Comparison of ENCODE assay signal across 24 mouse cellular contexts in the genomic region with DNA sequence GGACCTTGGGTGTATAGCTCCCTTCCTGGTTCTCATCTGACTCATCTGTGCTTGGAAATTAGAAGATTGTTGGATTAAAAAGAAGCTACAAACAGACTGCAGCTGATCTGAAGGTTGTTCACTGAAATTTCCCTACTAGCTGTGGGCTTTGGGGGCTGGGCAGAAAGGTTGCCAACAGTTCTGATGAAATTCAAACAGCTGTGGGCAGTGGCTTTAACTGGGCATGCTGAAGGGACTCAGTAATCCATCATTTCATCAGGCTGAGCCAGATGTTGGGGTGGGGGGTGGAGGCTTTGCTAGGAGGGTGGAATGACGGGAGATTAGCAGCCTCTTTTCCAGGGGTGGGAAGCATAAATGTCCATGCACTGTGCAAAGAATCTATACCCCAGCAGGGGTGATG. TPM values are rescaled to one million over a fixed set of nuclear protein-coding genes. Genes with fewer than 3 reads are reported as not detected.
DNase-seq lines count a peak whose midpoint lies in the region; ATAC-seq and TF ChIP-seq lines count a peak whose summit lies in the region.
"Had no signal": no experiment of that assay in that cellular context is flagged by ENCODE, and none has a peak within 500 bp of the region (broad histone marks: within the 10 kb centered on the region; RNA-seq: fewer than 3 reads in every experiment).

No protein-coding gene starts in this region.

- no peaks in the 10 kb centered on the region for H3K27me3 ChIP-seq in embryonic facial prominence, embryonic 14.5 days (replicated peaks; ENCODE audit: control insufficient read depth, insufficient read depth, low read length)
- H3K27me3 ChIP-seq in embryonic facial prominence, embryonic 10.5 days (replicated peaks; ENCODE audit: low read depth, poor library complexity, severe bottlenecking), result no peaks in the 10 kb centered on the region
- H3K27me3 ChIP-seq in midbrain, embryonic 11.5 days (ENCODE audit: control insufficient read depth, insufficient read depth, low read length), result no peaks in the 10 kb centered on the region
- no peaks in the 10 kb centered on the region for H3K27me3 ChIP-seq in midbrain, embryonic 15.5 days (replicated peaks)
- peaks cover 13% of the 10 kb centered on the region for H3K27me3 ChIP-seq in myocyte (ENCODE audit: control insufficient read depth, insufficient read depth, insufficient read length)
- H3K27me3 ChIP-seq: heart, embryonic 15.5 days had no signal

- 25% methylated on average over 1 of the region's 1 CpGs for WGBS in embryonic facial prominence, embryonic 14.5 days
- WGBS in embryonic facial prominence, embryonic 10.5 days, result 56% methylated on average over 1 of the region's 1 CpGs
- WGBS in midbrain, embryonic 11.5 days, result 71% methylated on average over 1 of the region's 1 CpGs
- WGBS in midbrain, embryonic 15.5 days, result 36% methylated on average over 1 of the region's 1 CpGs

- no peak overlapping the region for H3K9ac ChIP-seq in embryonic facial prominence, embryonic 14.5 days (ENCODE audit: low read depth, low read length)
- H3K9ac ChIP-seq in midbrain, embryonic 11.5 days (ENCODE audit: low read length), result no peak overlapping the region
- H3K9ac ChIP-seq in midbrain, embryonic 15.5 days, result no peak overlapping the region
- H3K9ac ChIP-seq: heart, embryonic 15.5 days; hindbrain, embryonic 14.5 days had no signal

- no peaks in the 10 kb centered on the region for H3K4me1 ChIP-seq in embryonic facial prominence, embryonic 14.5 days (ENCODE audit: control insufficient read depth, insufficient read depth, low read length)
- no peaks in the 10 kb centered on the region for H3K4me1 ChIP-seq in embryonic facial prominence, embryonic 10.5 days
- no peaks in the 10 kb centered on the region for H3K4me1 ChIP-seq in midbrain, embryonic 11.5 days (ENCODE audit: control insufficient read depth, insufficient read depth, low read length)
- no peaks in the 10 kb centered on the region for H3K4me1 ChIP-seq in midbrain, embryonic 15.5 days
- H3K4me1 ChIP-seq in embryonic fibroblast, embryonic 13.5 days (ENCODE audit: control insufficient read depth, insufficient read depth, low read length), result peaks cover 11% of the 10 kb centered on the region
- H3K4me1 ChIP-seq: forebrain, embryonic 10.5 days had no signal

- peak; percentile 10 for DNase-seq in embryonic facial prominence, embryonic 14.5 days (ENCODE audit: low spot score)
- no peak for DNase-seq in embryonic facial prominence, embryonic 10.5 days (ENCODE audit: low spot score)
- DNase-seq in midbrain, embryonic 11.5 days (ENCODE audit: low spot score, missing footprints), result peak; percentile 49
- no peak for DNase-seq in urinary bladder, postnatal 36 days (ENCODE audit: low spot score in 2 of 2)
- DNase-seq: adrenal gland, adult 8-10 months; adrenal gland, postnatal 36 days; cerebellum, adult 2 months; cerebellum, postnatal 10 days; gastrocnemius, postnatal 10 days; heart, adult 18-20 months; heart, postnatal 14 days had no signal

- no peak for ATAC-seq in embryonic facial prominence, embryonic 14.5 days (ENCODE audit: low read depth)
- ATAC-seq in midbrain, embryonic 11.5 days (ENCODE audit: low FRiP score), result no peak
- no peak for ATAC-seq in midbrain, embryonic 15.5 days (replicated peaks)
- ATAC-seq in erythroid progenitor cell, adult 5-6 weeks (replicated peaks; ENCODE audit: low FRiP score, poor library complexity, severe bottlenecking), result no peak
- ATAC-seq: forebrain, embryonic 14.5 days; inflammation-experienced regulatory T-cells, adult 6 months; intestine, postnatal 0 days had no signal

- no peak overlapping the region for H3K4me3 ChIP-seq in embryonic facial prominence, embryonic 14.5 days (ENCODE audit: low read depth, low read length)
- no peak overlapping the region for H3K4me3 ChIP-seq in embryonic facial prominence, embryonic 10.5 days
- no peak overlapping the region for H3K4me3 ChIP-seq in midbrain, embryonic 11.5 days (ENCODE audit: low read depth, low read length)
- no peak overlapping the region for H3K4me3 ChIP-seq in midbrain, embryonic 15.5 days
- H3K4me3 ChIP-seq in embryonic fibroblast, embryonic 13.5 days (ENCODE audit: insufficient read depth, low read length), result no peak overlapping the region
- no peak overlapping the region for H3K4me3 ChIP-seq in myocyte
- H3K4me3 ChIP-seq: forebrain, embryonic 10.5 days; heart, embryonic 10.5 days; heart, embryonic 15.5 days had no signal

- no peak overlapping the region for H3K4me2 ChIP-seq in embryonic facial prominence, embryonic 14.5 days (ENCODE audit: low read depth, low read length)
- no peak overlapping the region for H3K4me2 ChIP-seq in midbrain, embryonic 11.5 days
- H3K4me2 ChIP-seq in midbrain, embryonic 15.5 days, result no peak overlapping the region
- peak overlapping the region; percentile 32 for H3K4me2 ChIP-seq in myocyte (ENCODE audit: low read depth)
- H3K4me2 ChIP-seq: heart, embryonic 15.5 days; hindbrain, embryonic 14.5 days had no signal

- no peak overlapping the region for H3K27ac ChIP-seq in embryonic facial prominence, embryonic 14.5 days (replicated peaks; ENCODE audit: low read depth, low read length)
- H3K27ac ChIP-seq in embryonic facial prominence, embryonic 10.5 days (replicated peaks), result no peak overlapping the region
- H3K27ac ChIP-seq in midbrain, embryonic 11.5 days (ENCODE audit: low read depth, low read length), result no peak overlapping the region
- no peak overlapping the region for H3K27ac ChIP-seq in midbrain, embryonic 15.5 days
- peak overlapping the region; percentile 44 for H3K27ac ChIP-seq in embryonic fibroblast, embryonic 13.5 days (ENCODE audit: insufficient read depth, low read length)
- H3K27ac ChIP-seq: forebrain, embryonic 10.5 days; heart, embryonic 10.5 days; heart, embryonic 15.5 days; hindbrain, embryonic 14.5 days had no signal

- H3K9me3 ChIP-seq in embryonic facial prominence, embryonic 14.5 days (ENCODE audit: control insufficient read depth, low read length), result no peaks in the 10 kb centered on the region
- no peaks in the 10 kb centered on the region for H3K9me3 ChIP-seq in embryonic facial prominence, embryonic 10.5 days
- H3K9me3 ChIP-seq in midbrain, embryonic 11.5 days (ENCODE audit: control insufficient read depth, low read length), result no peaks in the 10 kb centered on the region
- H3K9me3 ChIP-seq in midbrain, embryonic 15.5 days, result no peaks in the 10 kb centered on the region
- H3K9me3 ChIP-seq: forebrain, embryonic 10.5 days; heart, embryonic 10.5 days; heart, embryonic 15.5 days had no signal

- no peak for TF ChIP-seq CTCF in embryonic fibroblast, embryonic 13.5 days (IDR thresholded peaks at IDR 0.05; ENCODE audit: borderline replicate concordance, insufficient read depth, low read length)

- no peaks in the 10 kb centered on the region for H3K36me3 ChIP-seq in embryonic facial prominence, embryonic 14.5 days (ENCODE audit: control insufficient read depth, insufficient read depth, low read length)
- H3K36me3 ChIP-seq in embryonic facial prominence, embryonic 10.5 days (replicated peaks), result no peaks in the 10 kb centered on the region
- H3K36me3 ChIP-seq in midbrain, embryonic 11.5 days (ENCODE audit: control insufficient read depth, insufficient read depth, low read length), result no peaks in the 10 kb centered on the region
- H3K36me3 ChIP-seq in midbrain, embryonic 15.5 days (replicated peaks), result no peaks in the 10 kb centered on the region
- no peaks in the 10 kb centered on the region for H3K36me3 ChIP-seq in myocyte (ENCODE audit: control insufficient read depth, insufficient read depth)
- H3K36me3 ChIP-seq: forebrain, embryonic 10.5 days; heart, embryonic 10.5 days; heart, embryonic 15.5 days had no signal

- no peak for TF ChIP-seq POLR2A in embryonic fibroblast, embryonic 13.5 days (IDR thresholded peaks at IDR 0.05; ENCODE audit: low read depth, low read length)
- TF ChIP-seq POLR2A in myocyte (IDR thresholded peaks at IDR 0.05; ENCODE audit: insufficient read length, low read depth), result no peak

- no peak overlapping the region for H3ac ChIP-seq in myocyte (ENCODE audit: control insufficient read depth, insufficient read length)

- H3K79me2 ChIP-seq in myocyte (ENCODE audit: control insufficient read depth, insufficient read depth), result no peaks in the 10 kb centered on the region

RNA-seq across cellular contexts. Expression of a gene that starts 37.7 kb away (rescaled TPM):
- polyA plus RNA-seq in embryonic facial prominence, embryonic 14.5 days (2014; fragmentation: Nextera tagmentation; extraction: Ambion mirVana), result 3.4 and 3.7 TPM in 2 replicates
- 1.3 and 2.3 TPM in 2 replicates for polyA plus RNA-seq in embryonic facial prominence, embryonic 10.5 days (2016; fragmentation: Nextera tagmentation; extraction: Ambion mirVana)
- polyA plus RNA-seq in midbrain, embryonic 11.5 days (2014; fragmentation: Nextera tagmentation; extraction: Ambion mirVana), result 0.44 and 0.97 TPM in 2 replicates
- polyA plus RNA-seq in midbrain, embryonic 15.5 days (2015; fragmentation: Nextera tagmentation; extraction: Ambion mirVana), result 0.59 and 0.93 TPM in 2 replicates
- 4.7 and 6.3 TPM in 2 replicates for polyA plus RNA-seq in embryonic fibroblast, embryonic 13.5 days (2011; ENCODE audit: insufficient read length, low read depth, missing spikeins)
- polyA plus RNA-seq in myocyte (2012; fragmentation: generic; extraction: Trizol), result 0.58 TPM
- not detected in 2 replicates for total RNA-seq in erythroid progenitor cell, adult 5-6 weeks (2015; ENCODE audit: low replicate concordance)
- total RNA-seq in erythroid progenitor cell, adult 5-6 weeks (2017; ENCODE audit: low replicate concordance), result not detected in 2 replicates
- total RNA-seq: hematopoietic stem cell, adult 5-6 weeks had no signal

RNA-seq across cellular contexts. Expression of a gene that starts 38.5 kb away (rescaled TPM):
- polyA plus RNA-seq in embryonic facial prominence, embryonic 14.5 days (2014; fragmentation: Nextera tagmentation; extraction: Ambion mirVana), result 0.24 and 0.68 TPM in 2 replicates
- 0.04 and 0.10 TPM in 2 replicates for polyA plus RNA-seq in embryonic facial prominence, embryonic 10.5 days (2016; fragmentation: Nextera tagmentation; extraction: Ambion mirVana)
- not detected in 2 replicates for polyA plus RNA-seq in midbrain, embryonic 11.5 days (2014; fragmentation: Nextera tagmentation; extraction: Ambion mirVana)
- polyA plus RNA-seq in midbrain, embryonic 15.5 days (2015; fragmentation: Nextera tagmentation; extraction: Ambion mirVana), result 0.05 and 0.10 TPM in 2 replicates
- polyA plus RNA-seq in embryonic fibroblast, embryonic 13.5 days (2011; ENCODE audit: insufficient read length, low read depth, missing spikeins), result 0.12 and 0.32 TPM in 2 replicates
- not detected for polyA plus RNA-seq in myocyte (2012; fragmentation: generic; extraction: Trizol)
- not detected in 2 replicates for total RNA-seq in erythroid progenitor cell, adult 5-6 weeks (2015; ENCODE audit: low replicate concordance)
- not detected in 2 replicates for total RNA-seq in erythroid progenitor cell, adult 5-6 weeks (2017; ENCODE audit: low replicate concordance)
- total RNA-seq: hematopoietic stem cell, adult 5-6 weeks had no signal
- polyA plus RNA-seq: embryonic facial prominence, embryonic 11.5 days; forebrain, embryonic 10.5 days had no signal

RNA-seq across cellular contexts. Expression of a gene that starts 45.0 kb away (rescaled TPM):
- 183 and 198 TPM in 2 replicates for polyA plus RNA-seq in embryonic facial prominence, embryonic 14.5 days (2014; fragmentation: Nextera tagmentation; extraction: Ambion mirVana)
- polyA plus RNA-seq in embryonic facial prominence, embryonic 10.5 days (2016; fragmentation: Nextera tagmentation; extraction: Ambion mirVana), result 120 and 121 TPM in 2 replicates
- polyA plus RNA-seq in midbrain, embryonic 11.5 days (2014; fragmentation: Nextera tagmentation; extraction: Ambion mirVana), result 78.2 and 82.0 TPM in 2 replicates
- polyA plus RNA-seq in midbrain, embryonic 15.5 days (2015; fragmentation: Nextera tagmentation; extraction: Ambion mirVana), result 43.8 and 46.0 TPM in 2 replicates
- 439 and 560 TPM in 2 replicates for polyA plus RNA-seq in embryonic fibroblast, embryonic 13.5 days (2011; ENCODE audit: insufficient read length, low read depth, missing spikeins)
- 474 TPM for polyA plus RNA-seq in myocyte (2012; fragmentation: generic; extraction: Trizol)
- not detected in 2 replicates for total RNA-seq in erythroid progenitor cell, adult 5-6 weeks (2015; ENCODE audit: low replicate concordance)
- total RNA-seq in erythroid progenitor cell, adult 5-6 weeks (2017; ENCODE audit: low replicate concordance), result 3.9 TPM in 1 of 2 replicates, not detected in the other

Comparison
In these comparisons a context has a peak if more than half of its experiments do, and no peak if none do; other contexts are left out.
1. DNase-seq: peak in embryonic facial prominence, embryonic 14.5 days (single experiment) and midbrain, embryonic 11.5 days (single experiment); none in embryonic facial prominence, embryonic 10.5 days (single experiment) and urinary bladder, postnatal 36 days (0 of 2).